Mouse (Mus musculus) megakaryocyte, embryonic 14.5 days (primary cell): Measurements from ENCODE around the gene D630045J12Rik. TPM values are rescaled to one million over a fixed set of nuclear protein-coding genes. Genes with fewer than 3 reads are reported as not detected.

Source experiments
- H3K27me3 ChIP-seq: replicated peaks from 2 replicates; pipeline ENCODE3; 2012; ENCODE audit warnings: inconsistent platforms
- H3K36me3 ChIP-seq: replicated peaks from 2 replicates; pipeline ENCODE3; 2012; ENCODE audit warnings: low read length, inconsistent platforms, mixed read lengths
- H3K4me1 ChIP-seq: 2 replicates; pipeline ENCODE4 v1.6.1; 2012; ENCODE audit warnings: inconsistent platforms
- H3K4me3 ChIP-seq: replicated peaks from 2 replicates; pipeline ENCODE3; 2012; ENCODE audit warnings: moderate library complexity, mild to moderate bottlenecking, inconsistent platforms
- H3K9me3 ChIP-seq: 2 replicates; pipeline ENCODE4 v1.6.1; 2012; ENCODE audit warnings: inconsistent platforms
- FLI1 ChIP-seq: IDR thresholded peaks from 2 replicates; pipeline ENCODE4 v1.6.1; 2012; ENCODE audit warnings: low read length, inconsistent platforms, mixed read lengths
- GATA1 ChIP-seq: IDR thresholded peaks from 3 replicates; pipeline ENCODE4 v1.6.1; 2012; ENCODE audit warnings: mixed read lengths, low read length, inconsistent platforms, borderline replicate concordance
- polyA plus RNA-seq: library from polyadenylated mRNA; stranded (reverse); fragments of >175 nt; gene quantifications from 2 replicates; pipeline ENCODE4 v1.2.3, GENCODE M21; 2012; ENCODE audit warnings: low replicate concordance; ENCODE audit not compliant: insufficient read depth

Gene D630045J12Rik
- polyA plus RNA-seq, result 0.17 TPM in 1 of 2 replicates, not detected in the other

DNA sequence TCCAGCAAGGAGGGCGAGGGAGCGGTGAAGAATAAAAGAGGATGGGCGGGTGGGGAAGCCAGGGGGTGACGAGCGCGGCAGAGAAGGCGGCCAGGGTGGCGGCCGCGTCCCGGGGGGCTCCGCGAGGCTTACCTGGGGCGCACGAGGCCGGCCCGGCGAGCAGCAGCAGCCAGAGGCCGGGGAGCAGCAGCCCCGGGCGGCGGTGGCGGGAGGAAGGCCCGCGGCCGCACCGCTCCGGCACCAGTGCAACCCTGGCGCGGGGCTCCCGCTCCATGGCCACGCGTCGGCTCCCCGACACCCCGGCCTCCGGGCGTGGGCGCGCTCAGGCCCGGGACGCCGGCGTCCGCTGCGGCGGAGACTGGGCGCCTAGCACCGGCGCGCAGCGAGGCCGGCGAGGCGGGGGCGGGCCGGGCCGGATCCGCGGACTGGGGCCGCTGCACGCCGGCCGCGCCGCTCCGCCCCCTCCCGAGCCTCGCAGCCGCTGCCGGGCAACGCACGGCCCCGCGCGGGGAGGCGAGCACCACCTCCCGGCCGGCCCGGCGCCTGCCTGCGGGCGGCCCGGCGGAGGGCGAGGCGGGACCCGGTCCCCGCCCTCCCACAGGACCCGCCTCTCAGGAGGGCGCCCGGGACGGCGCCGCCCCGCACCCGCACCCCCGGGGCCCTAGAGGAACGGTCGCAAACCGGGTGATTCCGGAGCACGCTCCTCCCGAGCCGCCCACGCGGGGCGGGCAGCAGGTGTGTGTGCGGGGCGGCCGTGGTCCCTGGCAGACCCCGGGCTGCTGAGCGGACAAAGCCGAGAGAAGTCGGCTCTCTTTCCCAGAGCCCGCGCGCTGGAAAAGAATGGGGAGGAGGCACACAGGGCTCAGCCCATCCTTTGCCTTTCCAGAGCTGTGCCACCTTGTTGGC is at the start of gene D630045J12Rik:
Gene D630045J12Rik, minus strand, starts transcription at position 274 of the 906 bp plus-strand sequence.
- H3K27me3 ChIP-seq, result peaks cover 56% of the 10 kb centered on the region
- H3K4me1 ChIP-seq, result peaks cover 24% of the 10 kb centered on the region
- TF ChIP-seq GATA1 (no peak), FLI1 (no peak)
- H3K36me3 ChIP-seq, result no peaks in the 10 kb centered on the region
- peaks cover 7% of the 10 kb centered on the region for H3K9me3 ChIP-seq
- peak within 1 kb of the TSS; percentile 92 for H3K4me3 ChIP-seq

DNA sequence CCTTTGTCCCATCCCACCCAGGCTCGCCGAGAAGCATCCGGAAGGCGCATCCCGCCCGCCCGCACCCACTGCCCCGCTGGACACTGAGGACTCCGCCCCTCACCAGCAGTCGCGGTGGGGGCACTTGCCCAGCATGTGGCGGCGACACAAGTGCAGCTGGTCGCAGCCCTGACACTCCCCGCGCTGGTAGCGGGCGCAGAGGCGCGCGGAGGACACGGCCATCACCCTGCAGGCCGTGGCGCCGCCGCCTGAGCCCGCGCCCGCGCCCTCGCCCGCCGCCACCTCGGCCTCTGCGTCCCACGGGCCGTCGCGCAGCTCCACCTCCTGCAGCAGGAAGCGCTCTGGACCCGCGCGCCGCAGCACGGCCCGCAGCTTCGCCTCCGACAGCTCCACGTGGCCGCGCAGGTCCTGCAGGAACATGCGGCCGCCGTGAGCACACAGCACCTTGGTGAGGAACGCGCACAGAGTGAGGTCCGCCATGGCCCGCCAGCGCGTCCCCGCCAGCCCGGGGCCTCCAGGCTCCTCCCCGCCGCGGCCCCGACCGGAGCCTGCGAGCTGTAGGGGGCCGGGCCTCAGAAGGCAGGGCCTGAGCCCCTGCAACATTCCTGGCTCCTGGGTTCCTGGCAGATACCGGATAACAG is 45.1 kb upstream of the D630045J12Rik start, which contains the start of gene Zc3hav1l:
Gene Zc3hav1l, minus strand, starts transcription at position 499 of the 641 bp plus-strand sequence.
- H3K4me1 ChIP-seq, result peaks cover 19% of the 10 kb centered on the region
- peaks cover 30% of the 10 kb centered on the region for H3K36me3 ChIP-seq

DNA sequence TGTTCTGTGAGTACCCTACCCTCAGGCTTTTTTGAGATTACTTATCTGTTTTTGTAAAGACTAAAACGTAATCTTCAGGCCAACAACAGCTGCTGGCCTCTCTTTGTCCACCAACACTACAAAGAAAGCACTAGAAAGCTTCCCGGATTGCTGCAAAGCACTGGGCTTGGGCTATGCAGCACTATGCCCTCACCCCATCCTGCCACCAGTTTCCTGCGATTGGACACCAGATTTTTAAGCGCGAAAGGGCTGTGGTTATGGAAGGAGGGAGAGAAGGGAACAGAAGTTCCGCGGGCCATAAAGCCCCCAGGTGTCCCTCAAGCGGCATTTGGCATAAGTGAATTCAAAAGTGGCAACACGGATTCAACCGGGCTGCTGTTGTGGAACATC is 44.4 kb upstream of the D630045J12Rik start:
- Histone ChIP-seq H3K4me1 (peaks cover 19% of the 10 kb centered on the region), H3K27me3 (peaks cover 21% of the 10 kb centered on the region), H3K36me3 (peaks cover 25% of the 10 kb centered on the region), H3K4me3 (peak overlapping the region; percentile 95), H3K9me3 (peaks cover 11% of the 10 kb centered on the region)
- no peak for TF ChIP-seq FLI1
- no peak for TF ChIP-seq GATA1

More for the DNA sequence above, 45.1 kb upstream of the D630045J12Rik start, which contains the start of gene Zc3hav1l:
- Histone ChIP-seq H3K4me3 (peak within 1 kb of the TSS; percentile 95), H3K27me3 (peaks cover 21% of the 10 kb centered on the region), H3K9me3 (peaks cover 16% of the 10 kb centered on the region)
- TF ChIP-seq GATA1 (no peak), FLI1 (no peak)

DNA sequence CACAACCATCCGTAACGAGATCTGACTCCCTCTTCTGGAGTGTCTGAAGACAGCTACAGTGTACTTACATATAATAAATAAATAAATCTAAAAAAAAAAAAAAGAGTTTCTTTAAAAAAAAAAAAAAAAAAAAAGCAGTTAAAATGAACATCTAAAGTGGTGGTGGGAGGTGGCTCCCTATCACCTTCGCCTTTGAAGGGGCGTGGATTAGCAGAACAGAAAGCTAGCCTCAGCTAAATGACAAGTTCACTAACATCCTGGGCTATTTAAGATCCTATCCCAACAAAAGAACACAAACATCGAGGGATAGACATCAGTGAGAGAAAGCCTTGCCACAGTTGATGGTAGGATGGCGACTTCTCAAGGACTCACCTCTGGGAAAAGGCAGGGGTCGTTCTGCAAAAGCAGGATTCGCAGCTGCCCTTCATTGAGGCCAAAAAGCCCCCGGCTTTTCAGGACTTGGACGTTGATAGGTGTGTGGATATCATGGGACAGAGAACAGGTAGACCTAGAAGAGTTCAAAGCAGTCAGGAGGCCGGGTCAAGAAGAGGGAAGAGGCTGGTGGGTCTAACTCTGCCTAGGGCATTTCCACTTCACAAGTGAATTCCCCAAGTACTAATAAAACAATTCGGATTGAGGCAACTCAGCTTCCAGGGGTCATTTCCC is 43.9 kb upstream of the D630045J12Rik start:
- Histone ChIP-seq H3K36me3 (peaks cover 23% of the 10 kb centered on the region), H3K9me3 (peaks cover 6% of the 10 kb centered on the region; the same call in 1 of the 2 replicates), H3K4me3 (peak overlapping the region; percentile 95), H3K27me3 (peaks cover 21% of the 10 kb centered on the region), H3K4me1 (peaks cover 19% of the 10 kb centered on the region)
- no peak for TF ChIP-seq GATA1
- no peak for TF ChIP-seq FLI1

DNA sequence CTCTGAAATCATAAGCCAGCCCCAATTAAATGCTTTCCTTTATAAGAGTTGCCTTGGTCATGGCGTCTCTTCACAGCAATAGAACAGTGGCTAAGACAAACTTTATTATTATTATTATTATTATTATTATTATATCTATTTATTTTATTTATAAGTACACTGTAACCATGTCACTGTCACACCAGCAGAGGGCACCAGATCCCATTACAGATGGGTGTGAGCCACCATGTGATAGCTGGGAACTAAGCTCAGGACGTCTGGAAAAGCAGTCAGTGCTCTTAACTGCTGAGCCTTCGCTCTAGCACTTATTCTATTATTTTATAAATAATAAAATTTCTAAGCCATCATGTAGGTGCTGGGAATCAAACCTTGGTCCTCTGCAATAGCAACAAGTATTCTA is 39.9 kb upstream of the D630045J12Rik start:
- peaks cover 14% of the 10 kb centered on the region for H3K4me1 ChIP-seq
- H3K36me3 ChIP-seq, result peaks cover 32% of the 10 kb centered on the region
- H3K9me3 ChIP-seq, result no peaks in the 10 kb centered on the region
- no peak overlapping the region for H3K4me3 ChIP-seq
- peaks cover 10% of the 10 kb centered on the region for H3K27me3 ChIP-seq
- TF ChIP-seq GATA1 (no peak), FLI1 (no peak)

DNA sequence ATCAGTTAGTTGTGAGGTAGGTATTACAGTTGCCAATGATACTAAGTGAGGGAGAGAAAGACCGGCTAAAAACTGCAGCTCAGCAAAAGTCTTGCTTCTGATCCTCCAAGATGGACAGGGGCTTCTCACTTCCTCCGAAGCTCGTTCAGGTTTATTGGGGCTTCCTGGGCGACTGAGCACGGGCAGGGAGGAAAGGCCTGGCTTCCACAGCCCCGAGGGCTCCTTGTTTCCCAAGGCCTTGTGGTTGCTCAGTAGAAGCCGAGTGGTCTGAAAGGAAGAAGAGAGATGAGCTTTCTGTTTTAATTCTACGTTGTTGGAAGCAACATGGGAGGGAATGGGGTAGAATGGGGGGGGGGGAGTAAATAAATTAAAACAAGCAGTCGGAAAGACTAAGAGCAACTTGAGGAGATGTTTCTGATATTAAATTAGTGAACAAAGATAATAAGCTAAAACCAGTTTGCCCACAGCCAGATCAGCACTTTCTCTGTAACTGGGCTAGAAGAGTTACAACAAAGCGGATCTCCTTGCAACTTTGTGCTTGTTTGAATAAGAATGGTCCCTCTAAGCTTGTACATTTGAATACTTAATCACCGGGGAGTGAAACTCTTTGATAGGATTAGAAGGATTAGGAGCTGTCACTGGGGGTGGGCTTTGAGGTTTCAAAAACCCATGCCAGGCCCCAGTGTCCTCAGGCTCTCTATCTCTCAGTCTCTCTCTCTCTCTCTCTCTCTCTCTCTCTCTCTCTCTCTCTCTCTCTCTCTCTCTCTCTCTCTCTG is 39.2 kb upstream of the D630045J12Rik start:
- Histone ChIP-seq H3K4me1 (peaks cover 8% of the 10 kb centered on the region), H3K9me3 (no peaks in the 10 kb centered on the region), H3K4me3 (no peak overlapping the region), H3K36me3 (peaks cover 34% of the 10 kb centered on the region), H3K27me3 (peaks cover 5% of the 10 kb centered on the region)
- TF ChIP-seq FLI1, result no peak

DNA sequence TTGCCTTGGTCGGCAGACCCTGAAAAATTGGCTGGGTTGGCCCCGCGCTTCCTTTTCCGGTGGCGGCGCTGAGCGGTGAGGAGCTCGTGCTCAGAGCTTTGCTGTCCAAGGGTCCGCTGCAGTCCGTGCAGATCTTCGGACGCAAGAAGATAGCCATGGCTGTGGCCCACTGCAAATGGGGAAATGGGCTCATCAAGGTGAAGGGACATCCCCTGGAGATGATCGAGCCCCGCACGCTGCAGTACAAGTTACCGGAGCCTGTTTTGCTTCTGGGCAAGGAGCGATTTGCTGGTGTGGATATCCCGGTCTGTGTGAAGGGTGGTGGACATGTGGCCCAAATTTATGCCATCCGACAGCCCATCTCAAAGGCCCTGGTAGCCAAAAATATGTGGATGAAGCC is 30.6 kb upstream of the D630045J12Rik start:
- Histone ChIP-seq H3K36me3 (peaks cover 14% of the 10 kb centered on the region), H3K4me3 (no peak overlapping the region), H3K9me3 (peaks cover 22% of the 10 kb centered on the region), H3K4me1 (no peaks in the 10 kb centered on the region), H3K27me3 (no peaks in the 10 kb centered on the region)
- TF ChIP-seq FLI1 (no peak), GATA1 (no peak)

DNA sequence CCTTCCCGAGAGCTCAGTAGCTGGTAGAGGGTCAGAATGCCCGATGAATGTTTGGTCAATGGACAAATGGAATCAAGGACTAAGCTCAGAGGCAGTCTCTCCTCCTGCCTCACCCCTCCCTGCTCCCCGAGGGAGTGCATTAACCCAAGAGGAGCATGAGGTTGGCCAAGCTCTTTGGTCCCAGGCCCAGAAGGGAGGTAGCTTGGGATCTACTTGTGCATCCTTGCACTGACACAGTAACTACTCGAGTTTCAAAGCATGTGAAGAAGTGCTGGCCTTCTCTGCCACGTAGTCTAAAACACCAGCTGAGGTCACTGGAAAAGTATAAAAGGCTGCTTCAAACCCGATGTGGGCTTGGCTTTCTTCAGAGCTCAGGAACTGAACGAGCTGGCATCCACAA is 10.7 kb upstream of the D630045J12Rik start:
- H3K36me3 ChIP-seq, result no peaks in the 10 kb centered on the region
- no peaks in the 10 kb centered on the region for H3K9me3 ChIP-seq
- no peak overlapping the region for H3K4me3 ChIP-seq
- TF ChIP-seq GATA1 (no peak), FLI1 (no peak)
- H3K4me1 ChIP-seq, result no peaks in the 10 kb centered on the region
- peaks cover 9% of the 10 kb centered on the region for H3K27me3 ChIP-seq

DNA sequence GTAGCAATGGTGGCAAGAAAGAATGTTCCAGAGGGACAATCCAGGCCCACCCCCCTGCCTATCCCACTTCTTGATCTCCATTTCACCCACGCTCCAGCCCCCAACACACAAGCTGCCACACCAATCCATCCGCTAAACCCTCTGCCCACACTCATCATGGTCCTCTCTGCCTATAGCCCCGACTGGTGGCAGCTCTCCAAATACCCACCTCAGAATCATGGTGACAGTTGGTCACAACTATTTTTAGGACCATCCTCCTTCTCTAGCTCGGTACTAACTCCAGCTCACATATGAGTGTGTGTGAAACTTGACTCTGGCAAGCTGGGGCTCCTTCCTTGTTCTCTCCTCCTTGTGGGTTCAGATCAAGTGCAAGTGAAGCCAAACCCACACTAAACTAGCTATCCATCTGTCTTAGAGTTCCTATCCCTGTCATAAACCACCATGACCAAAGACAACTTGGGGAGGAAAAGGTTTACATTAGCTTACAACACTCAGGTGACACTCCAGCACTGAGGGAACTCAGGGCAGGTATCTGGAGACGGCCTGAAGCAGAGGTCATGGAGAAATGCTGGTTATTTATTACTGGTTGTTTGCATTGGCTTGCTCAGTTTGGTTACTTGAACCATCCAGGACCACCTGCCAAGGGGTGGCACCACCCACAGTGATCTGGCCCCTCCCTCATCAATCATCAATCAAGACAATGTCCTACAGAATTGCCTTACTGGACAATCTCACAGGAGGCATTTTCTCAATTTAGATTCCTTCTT is 9.8 kb upstream of the D630045J12Rik start:
- Histone ChIP-seq H3K4me3 (no peak overlapping the region), H3K27me3 (peaks cover 9% of the 10 kb centered on the region), H3K4me1 (no peaks in the 10 kb centered on the region), H3K9me3 (no peaks in the 10 kb centered on the region), H3K36me3 (no peaks in the 10 kb centered on the region)
- TF ChIP-seq GATA1 (no peak), FLI1 (no peak)
